26 mouse cellular contexts compared by ENCODE assay signal in the genomic region with DNA sequence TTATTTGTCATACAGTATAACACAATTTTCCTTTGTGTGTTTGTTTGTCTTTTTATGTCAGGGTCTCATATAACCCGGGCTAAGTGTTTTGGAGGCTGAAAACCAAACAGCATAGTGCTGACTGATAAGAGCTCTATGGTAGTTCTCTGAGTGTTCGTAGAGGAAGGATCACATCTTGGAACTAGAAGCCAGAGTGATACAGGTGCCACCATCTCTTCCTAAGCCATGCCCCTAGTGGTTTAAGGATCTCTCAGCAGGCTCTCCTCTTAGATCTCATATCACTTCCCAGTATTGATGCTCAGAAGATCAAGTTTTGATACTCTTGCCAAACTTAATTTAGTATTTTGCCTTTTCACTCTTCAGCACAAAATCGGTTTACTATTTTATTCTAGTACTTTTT. TPM values are rescaled to one million over a fixed set of nuclear protein-coding genes. Genes with fewer than 3 reads are reported as not detected.
DNase-seq lines count a peak whose midpoint lies in the region; ATAC-seq and TF ChIP-seq lines count a peak whose summit lies in the region.
"Had no signal": no experiment of that assay in that cellular context is flagged by ENCODE, and none has a peak within 500 bp of the region (broad histone marks: within the 10 kb centered on the region; RNA-seq: fewer than 3 reads in every experiment).

No protein-coding gene starts in this region.

- TF ChIP-seq CTCF in heart, adult 2 months (IDR thresholded peaks at IDR 0.05), result peak; percentile 26; the same call in 1 of the 2 replicates
- peak; percentile 20 for TF ChIP-seq CTCF in left cerebral cortex, adult 2 months (IDR thresholded peaks at IDR 0.05)

- intact Hi-C loops in heart, adult 2 months (cut with DNase I), result no loop called here
- intact Hi-C loops in heart, postnatal 14 days (cut with DNase I), result no loop called here
- intact Hi-C loops in left cerebral cortex, adult 2 months (cut with DNase I), result no loop called here
- intact Hi-C loops in left cerebral cortex, postnatal 10 days (cut with DNase I), result no loop called here

- no peak overlapping the region for H3K4me3 ChIP-seq in heart, adult 2 months
- H3K4me3 ChIP-seq in left cerebral cortex, adult 2 months, result no peak overlapping the region
- H3K4me3 ChIP-seq: forebrain, embryonic 15.5 days; hindbrain, embryonic 13.5 days; limb, embryonic 13.5 days; megakaryocyte, embryonic 14.5 days; midbrain, embryonic 13.5 days; neural tube, embryonic 13.5 days had no signal

- no peak for DNase-seq in heart, adult 2 months
- DNase-seq in heart, postnatal 14 days, result no peak
- no peak for DNase-seq in left cerebral cortex, adult 2 months (ENCODE audit: extremely low spot score in 1 of 2, low spot score in 2 of 2)
- DNase-seq in left cerebral cortex, postnatal 10 days (ENCODE audit: extremely low spot score in 1 of 2, low spot score in 2 of 2), result no peak
- peak; percentile 6 for DNase-seq in R1 (ENCODE audit: low read depth, low spot score)
- DNase-seq in splenic B cell, adult 2 months (ENCODE audit: low read depth, low spot score), result peak; percentile 9
- DNase-seq: adrenal gland, adult 2 months; cerebellum, adult 8-10 months; cerebellum, postnatal 25 days; gastrocnemius, postnatal 14 days; heart, adult 11 months; heart, postnatal 4 days; kidney, adult 8-10 months; kidney, postnatal 10 days; layer of hippocampus, adult 9-11 months; lung, adult 2 months; lung, postnatal 36 days had no signal

- peaks cover 4% of the 10 kb centered on the region; the same call in 1 of the 2 replicates for H3K79me2 ChIP-seq in heart, adult 2 months (replicated peaks; ENCODE audit: control insufficient read depth, insufficient read depth, low read length)

- no peak overlapping the region for H3K9ac ChIP-seq in heart, adult 2 months (ENCODE audit: low read depth, low read length)
- H3K9ac ChIP-seq: forebrain, embryonic 15.5 days; hindbrain, embryonic 13.5 days; limb, embryonic 13.5 days; midbrain, embryonic 13.5 days; neural tube, embryonic 13.5 days had no signal

- WGBS in heart, adult 2 months, result 68% methylated on average over 3 of the region's 3 CpGs

- ATAC-seq in frontal cortex, adult (ENCODE audit: low TSS enrichment), result no peak
- ATAC-seq: activated CD4-positive, CD25-positive, alpha-beta regulatory T cell, adult 4 months; forebrain, embryonic 15.5 days; inflammation-experienced regulatory T-cells, adult 6 months; midbrain, embryonic 13.5 days had no signal

- no peak for TF ChIP-seq POLR2A in heart, adult 2 months (IDR thresholded peaks at IDR 0.05; ENCODE audit: insufficient read depth, low read depth, low read length)

- H3K27me3 ChIP-seq in heart, adult 2 months (ENCODE audit: control insufficient read depth, insufficient read depth, low read length), result no peaks in the 10 kb centered on the region
- no peaks in the 10 kb centered on the region for H3K27me3 ChIP-seq in splenic B cell, adult 2 months (ENCODE audit: control insufficient read depth, insufficient read depth, low read length, poor library complexity, severe bottlenecking)
- H3K27me3 ChIP-seq: forebrain, embryonic 15.5 days; hindbrain, embryonic 13.5 days; limb, embryonic 13.5 days; megakaryocyte, embryonic 14.5 days; midbrain, embryonic 13.5 days; neural tube, embryonic 13.5 days had no signal

- H3K4me1 ChIP-seq in heart, adult 2 months (ENCODE audit: control insufficient read depth, insufficient read depth, low read length), result no peaks in the 10 kb centered on the region
- H3K4me1 ChIP-seq: limb, embryonic 13.5 days; midbrain, embryonic 13.5 days; neural tube, embryonic 13.5 days had no signal

- H3K36me3 ChIP-seq in heart, adult 2 months (ENCODE audit: control insufficient read depth, insufficient read depth, low read length), result no peaks in the 10 kb centered on the region; the same call in 1 of the 2 replicates
- H3K36me3 ChIP-seq in splenic B cell, adult 2 months (ENCODE audit: control insufficient read depth, insufficient read depth, low read length, poor library complexity, severe bottlenecking), result no peaks in the 10 kb centered on the region
- H3K36me3 ChIP-seq: forebrain, embryonic 15.5 days; hindbrain, embryonic 13.5 days; midbrain, embryonic 13.5 days; neural tube, embryonic 13.5 days had no signal

- no peak for TF ChIP-seq EP300 in heart, adult 2 months (IDR thresholded peaks at IDR 0.05; ENCODE audit: insufficient read depth, low read depth, low read length)

- H3K27ac ChIP-seq in heart, adult 2 months, result no peak overlapping the region
- H3K27ac ChIP-seq in left cerebral cortex, adult 2 months, result no peak overlapping the region
- H3K27ac ChIP-seq: forebrain, embryonic 15.5 days; hindbrain, embryonic 13.5 days; limb, embryonic 13.5 days; midbrain, embryonic 13.5 days; neural tube, embryonic 13.5 days had no signal

RNA-seq across cellular contexts. Expression of gene Sec63, which starts 14.2 kb away (rescaled TPM):
- total RNA-seq in heart, adult 2 months (2021), result 10 to 100 TPM; 30.0 to 37.6 TPM
- polyA plus RNA-seq in heart, adult 2 months (2012; rRNA removed), result 6.0 and 11.8 TPM in 2 replicates
- total RNA-seq in heart, postnatal 14 days (2021), result 10 to 100 TPM; 24.4 to 27.5 TPM
- 10 to 100 TPM; 46.2 to 62.8 TPM for total RNA-seq in left cerebral cortex, adult 2 months (2021)
- total RNA-seq in left cerebral cortex, postnatal 10 days (2021), result 10 to 100 TPM; 32.0 to 36.6 TPM

Comparison
In these comparisons a context has a peak if more than half of its experiments do, and no peak if none do; other contexts are left out.
1. DNase-seq: peak in R1 (single experiment) and splenic B cell, adult 2 months (single experiment); none in heart, adult 2 months (0 of 2), heart, postnatal 14 days (0 of 2), left cerebral cortex, adult 2 months (0 of 2) and left cerebral cortex, postnatal 10 days (0 of 2).